Mouse (Mus musculus) ES-E14 (cell line): ENCODE results near the gene Fblim1. TPM values are rescaled to one million over a fixed set of nuclear protein-coding genes. Genes with fewer than 3 reads are reported as not detected.

ENCODE experiments used
- DNase-seq: peaks from one replicate; pipeline ENCODE4 v3.0.0-alpha.2; 2013; ENCODE audit warnings: low read depth, low spot score
- H3K27ac ChIP-seq: 2 replicates; pipeline ENCODE4 v1.5.1; 2012; ENCODE audit warnings: low read depth, mild to moderate bottlenecking, low read length, moderate library complexity, mixed read lengths; ENCODE audit not compliant: poor library complexity, insufficient read depth, severe bottlenecking
- H3K36me3 ChIP-seq: 2 replicates; pipeline ENCODE4 v1.6.1; 2012; ENCODE audit warnings: mild to moderate bottlenecking, low read length, moderate library complexity, mixed read lengths; ENCODE audit not compliant: control insufficient read depth, poor library complexity, insufficient read depth, severe bottlenecking
- H3K4me1 ChIP-seq, 2 experiments: fragments of 150-350 bp in 1 of 2; sonication (generic) in 1 of 2; 2 replicates each; pipeline ENCODE4 v1.6.1; 2012; ENCODE audit warnings: low read length in 2 of 2, mild to moderate bottlenecking in 1 of 2, mixed read lengths in 1 of 2; ENCODE audit not compliant: control insufficient read depth in 2 of 2, insufficient read depth in 2 of 2, poor library complexity in 1 of 2
- H3K4me3 ChIP-seq, 2 experiments: fragments of 150-350 bp in 1 of 2; sonication (generic) in 1 of 2; 2 replicates each; pipeline ENCODE4 v1.5.1; 2012; ENCODE audit warnings: low read length in 2 of 2, low read depth in 1 of 2, mild to moderate bottlenecking in 1 of 2, mixed read lengths in 1 of 2; ENCODE audit not compliant: insufficient read depth in 1 of 2, poor library complexity in 1 of 2, severe bottlenecking in 1 of 2
- H3K9ac ChIP-seq: 2 replicates; pipeline ENCODE4 v1.6.1; 2012; ENCODE audit warnings: low read depth, mild to moderate bottlenecking, low read length, mixed read lengths; ENCODE audit not compliant: poor library complexity, insufficient read depth, severe bottlenecking
- H3K9me3 ChIP-seq: fragments of 150-350 bp; sonication (generic); 2 replicates; pipeline ENCODE4 v1.6.1; 2012; ENCODE audit warnings: low read depth, mild to moderate bottlenecking, low read length; ENCODE audit not compliant: control insufficient read depth, insufficient read depth
- CHD2 ChIP-seq: IDR thresholded peaks from 2 replicates; pipeline ENCODE4 v1.6.1; 2014; ENCODE audit warnings: mild to moderate bottlenecking, low read depth, low read length, inconsistent platforms
- HCFC1 ChIP-seq: IDR thresholded peaks from 2 replicates; pipeline ENCODE4 v1.6.1; 2012; ENCODE audit warnings: low read length, inconsistent platforms, borderline replicate concordance; ENCODE audit not compliant: insufficient read depth
- MAFK ChIP-seq: IDR thresholded peaks from 2 replicates; pipeline ENCODE4 v1.6.1; 2014; ENCODE audit warnings: mild to moderate bottlenecking, low read depth, low read length, inconsistent platforms; ENCODE audit not compliant: insufficient read depth
- ZC3H11A ChIP-seq: IDR thresholded peaks from 2 replicates; pipeline ENCODE4 v1.6.1; 2012; ENCODE audit warnings: low read depth, mild to moderate bottlenecking, inconsistent platforms, low read length, borderline replicate concordance
- ZNF384 ChIP-seq: IDR thresholded peaks from 2 replicates; pipeline ENCODE4 v1.6.1; 2012; ENCODE audit warnings: low read depth, low read length, inconsistent platforms
- in situ Hi-C, 2 experiments: fragments of 600-800 bp; cut with MboI; formaldehyde crosslinking; loops; one replicate each; pipeline ENCODE4 v1.15.1; 2025; ENCODE audit warnings: low sequenced_read_pairs in 2 of 2, inconsistent platforms in 1 of 2; ENCODE audit not compliant: unreplicated experiment in 2 of 2
- total RNA-seq: library from RNA; depleted of rRNA; stranded (reverse); fragments of 300-350 nt; gene quantifications from 2 replicates; pipeline ENCODE4 v1.2.3, GENCODE M21; 2012

The Fblim1 gene
- total RNA-seq, 1 experiment, result 71.3 TPM

- TF ChIP-seq CHD2 (no peak), HCFC1 (no peak), ZNF384 (no peak), ZC3H11A (no peak)
- H3K36me3 ChIP-seq, result peaks cover 35% of the 10 kb centered on the region
- in situ Hi-C loops, result no loop called here
- H3K9ac ChIP-seq, result no peak overlapping the region
- H3K9me3 ChIP-seq, result no peaks in the 10 kb centered on the region
- no peak for DNase-seq
- no peak overlapping the region for H3K27ac ChIP-seq
- no peak overlapping the region; a peak in 1 of 4 replicates for H3K4me3 ChIP-seq
- H3K4me1 ChIP-seq, result peaks cover 0 to 12% of the 10 kb centered on the region in 2 experiments; a peak in 2 of 4 replicates
Observed at GRCm38 (mm10) chr4:141595138-141595537, 10.8 kb downstream of the Fblim1 start.

DNA sequence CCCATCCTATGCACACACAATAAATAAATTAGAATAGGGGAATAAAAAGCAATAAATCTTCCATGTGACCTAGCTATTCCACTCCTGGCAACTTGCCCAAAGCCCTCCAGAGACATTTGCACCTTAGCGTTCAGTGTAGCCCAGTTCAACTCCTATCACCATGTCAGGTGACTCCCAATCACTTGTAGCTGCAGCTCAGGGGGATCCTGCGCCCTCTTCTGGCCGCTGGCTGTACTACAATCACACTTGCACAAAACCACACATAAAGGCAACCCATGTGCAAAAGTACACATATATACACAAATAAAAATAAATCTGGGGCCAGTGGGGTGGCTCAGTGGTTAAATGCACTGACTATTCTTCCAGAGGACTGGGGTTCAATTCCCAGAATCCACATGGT, 14.3 kb downstream of the Fblim1 start:
- Histone ChIP-seq H3K4me3 (no peak overlapping the region), H3K9me3 (no peaks in the 10 kb centered on the region), H3K36me3 (peaks cover 66% of the 10 kb centered on the region), H3K27ac (no peak overlapping the region), H3K4me1 (peaks cover 0 to 5% of the 10 kb centered on the region in 2 experiments; a peak in 1 of 4 replicates), H3K9ac (no peak overlapping the region)
- peak; percentile 53; the same call in 1 of the 2 replicates for TF ChIP-seq ZC3H11A
- no peak for TF ChIP-seq ZNF384
- in situ Hi-C loops, result loop anchor here in 1 of 2 experiments (5.0 kb wide), 1 partner anchor 184 kb away; no protein-coding TSS in a partner anchor
- no peak for DNase-seq

DNA sequence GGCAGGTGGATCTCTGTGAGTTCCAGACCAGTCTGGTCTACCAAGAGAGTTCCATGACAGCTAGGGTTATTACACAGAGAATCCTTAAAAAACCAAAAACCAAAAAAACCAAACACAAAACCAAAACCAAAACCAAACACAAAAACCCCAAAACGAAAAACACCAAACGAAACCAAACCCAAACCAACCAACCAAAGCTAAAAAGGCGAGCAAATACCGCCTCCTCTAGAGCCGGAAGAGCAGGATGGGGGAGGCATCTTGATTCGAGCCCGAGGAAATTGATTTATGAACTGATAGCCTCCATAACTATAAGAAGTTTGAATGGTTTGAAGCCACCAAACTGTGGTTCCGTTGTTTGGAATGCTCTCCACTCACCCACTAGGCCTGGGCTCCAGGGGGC, 22.0 kb downstream of the Fblim1 start:
- in situ Hi-C loops, result no loop called here
- peaks cover 60% of the 10 kb centered on the region for H3K36me3 ChIP-seq
- no peaks in the 10 kb centered on the region for H3K9me3 ChIP-seq
- DNase-seq, result no peak
- H3K9ac ChIP-seq, result no peak overlapping the region
- TF ChIP-seq CHD2, result no peak
- no peak for TF ChIP-seq MAFK
- TF ChIP-seq ZNF384, result no peak
- TF ChIP-seq HCFC1, result no peak
- TF ChIP-seq ZC3H11A, result no peak
- no peak overlapping the region for H3K27ac ChIP-seq
- H3K4me1 ChIP-seq, result no peaks in the 10 kb centered on the region
- no peak overlapping the region for H3K4me3 ChIP-seq

- no peak for TF ChIP-seq MAFK
- TF ChIP-seq CHD2, result no peak
- TF ChIP-seq ZNF384, result no peak
- no peak for TF ChIP-seq ZC3H11A
- no peak for TF ChIP-seq HCFC1
- Histone ChIP-seq H3K9ac (no peak overlapping the region), H3K4me3 (no peak overlapping the region), H3K27ac (no peak overlapping the region), H3K9me3 (no peaks in the 10 kb centered on the region), H3K4me1 (peaks cover 0 to 2% of the 10 kb centered on the region in 2 experiments; a peak in 1 of 4 replicates), H3K36me3 (peaks cover 48% of the 10 kb centered on the region)
- in situ Hi-C loops, result no loop called here
- no peak for DNase-seq
Observed at GRCm38 (mm10) chr4:141581051-141581450, 24.8 kb downstream of the Fblim1 start.

- H3K27ac ChIP-seq, result no peak overlapping the region
- TF ChIP-seq MAFK (no peak), CHD2 (no peak), HCFC1 (no peak), ZC3H11A (no peak), ZNF384 (no peak)
- H3K4me1 ChIP-seq, result peaks cover 0 to 7% of the 10 kb centered on the region in 2 experiments; a peak in 1 of 4 replicates
- in situ Hi-C loops, result no loop called here
- no peaks in the 10 kb centered on the region for H3K9me3 ChIP-seq
- no peak for DNase-seq
- H3K9ac ChIP-seq, result no peak overlapping the region
- peaks cover 40% of the 10 kb centered on the region for H3K36me3 ChIP-seq
- no peak overlapping the region for H3K4me3 ChIP-seq
Observed at GRCm38 (mm10) chr4:141578833-141579232, 27.1 kb downstream of the Fblim1 start.
